Mouse (Mus musculus): ENCODE results near the gene Llgl2.
"Not testable (repeated sequence)": the region's sequence is repeated elsewhere in the genome, so short reads cannot be mapped to it uniquely, and the experiment has no call there.

Gene Llgl2

GRCm38 (mm10) chr11:115836656-115837395, 13.0 kb downstream of the Llgl2 start:
- no peak for DNase-seq (ENCODE audit: low spot score)

- no peak for DNase-seq (ENCODE audit: low spot score)
Measured at GRCm38 (mm10) chr11:115837606-115838345, 13.9 kb downstream of the Llgl2 start.

DNA sequence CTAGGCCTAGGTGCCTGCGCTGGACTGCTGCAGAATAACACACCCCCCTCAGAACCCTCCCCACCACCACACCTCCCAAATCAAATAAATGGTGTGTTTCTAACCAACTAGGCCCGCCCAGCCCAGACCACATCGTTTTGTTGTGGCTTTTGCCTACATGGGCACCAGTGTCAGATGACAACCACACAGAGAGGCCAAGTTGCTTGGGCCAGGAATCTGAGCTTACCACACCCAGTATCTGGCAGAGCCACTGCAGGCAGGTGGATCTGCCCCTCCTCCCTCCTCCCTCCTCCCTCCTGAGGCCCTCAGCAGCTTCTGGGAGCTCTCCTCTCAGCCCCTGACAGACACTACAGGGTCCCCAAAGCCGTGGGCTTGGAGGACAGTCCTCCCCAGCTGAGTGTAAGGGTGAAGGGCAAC, 15.1 kb downstream of the Llgl2 start:
- DNase-seq (ENCODE audit: low spot score) = no peak

- DNase-seq (ENCODE audit: low spot score) = no peak
Measured at GRCm38 (mm10) chr11:115839732-115840131, 15.9 kb downstream of the Llgl2 start.

DNA sequence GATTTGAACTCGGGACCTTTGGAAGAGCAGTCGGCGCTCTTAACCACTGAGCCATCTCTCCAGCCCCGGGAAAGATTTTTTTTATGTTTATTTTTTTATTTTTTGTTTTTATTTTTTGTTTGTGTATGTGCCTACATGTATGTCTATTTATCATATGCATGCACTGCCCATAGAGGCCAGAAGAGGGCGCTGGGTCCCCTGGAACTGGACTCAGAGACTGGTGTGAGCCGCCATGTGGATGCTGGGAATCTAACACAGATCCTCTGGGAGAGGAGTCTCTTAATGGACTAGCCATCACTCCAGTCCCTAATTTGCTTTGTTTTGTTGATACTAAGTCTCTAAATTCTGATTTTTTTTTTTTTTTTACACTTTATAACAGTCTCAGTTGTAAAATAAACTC, 17.2 kb downstream of the Llgl2 start:
- no peak for DNase-seq (ENCODE audit: low spot score)

GRCm38 (mm10) chr11:115841961-115842550, 18.2 kb downstream of the Llgl2 start:
- no peak for DNase-seq (ENCODE audit: low spot score)

DNA sequence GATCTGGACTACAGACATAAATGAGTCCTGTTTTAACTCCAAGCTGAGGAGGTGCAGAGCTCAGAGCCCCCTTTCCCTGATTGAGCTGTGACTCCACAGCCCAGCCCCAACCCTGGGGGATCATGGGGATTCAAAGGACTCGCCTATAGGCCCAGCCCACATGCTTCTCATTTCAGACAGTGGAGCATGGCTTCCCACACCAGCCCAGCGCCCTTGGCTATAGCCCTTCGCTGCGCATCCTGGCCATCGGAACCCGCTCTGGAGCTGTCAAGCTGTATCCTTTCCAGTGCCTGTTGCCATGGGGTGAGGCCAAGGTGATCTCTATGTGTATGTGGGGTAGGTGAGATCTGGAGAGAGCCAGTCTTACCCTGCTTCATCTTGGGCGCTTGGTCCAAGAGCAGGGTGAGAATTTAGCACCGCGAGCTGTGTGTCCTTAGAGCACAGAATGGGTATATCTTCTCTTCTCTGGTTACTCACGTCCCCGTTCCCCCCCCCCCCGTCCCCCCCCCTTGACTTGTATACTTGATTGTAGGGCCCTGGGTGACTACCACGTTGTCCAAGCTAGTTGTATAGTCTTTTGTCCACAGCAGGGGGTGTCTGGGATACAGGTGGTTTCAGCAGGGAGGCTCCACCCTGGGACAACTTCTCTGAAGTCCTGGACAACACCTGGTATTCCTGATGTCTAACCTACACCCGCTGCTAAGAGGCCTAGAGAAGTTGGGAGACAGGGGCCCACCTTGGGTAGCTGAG, 19.5 kb downstream of the Llgl2 start:
- DNase-seq (ENCODE audit: low spot score) = no peak

DNA sequence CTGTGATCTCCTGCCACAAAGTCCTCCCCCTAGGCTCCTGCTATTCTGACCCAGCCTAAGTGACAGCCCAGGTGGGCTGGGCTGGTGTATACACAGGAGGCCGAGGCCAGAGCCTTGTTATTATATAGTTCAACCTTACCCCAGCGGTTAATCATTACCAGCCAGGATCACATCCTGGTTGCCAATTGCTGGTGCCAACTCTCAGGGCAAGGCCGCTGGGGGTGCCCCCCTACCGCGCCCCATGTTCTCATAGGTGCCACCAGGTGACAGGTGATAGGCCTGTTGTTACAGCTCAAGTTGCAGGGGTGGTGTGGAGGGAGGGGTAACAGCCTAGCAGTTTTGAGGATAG, 20.0 kb downstream of the Llgl2 start:
- no peak for DNase-seq (ENCODE audit: low spot score)

DNA sequence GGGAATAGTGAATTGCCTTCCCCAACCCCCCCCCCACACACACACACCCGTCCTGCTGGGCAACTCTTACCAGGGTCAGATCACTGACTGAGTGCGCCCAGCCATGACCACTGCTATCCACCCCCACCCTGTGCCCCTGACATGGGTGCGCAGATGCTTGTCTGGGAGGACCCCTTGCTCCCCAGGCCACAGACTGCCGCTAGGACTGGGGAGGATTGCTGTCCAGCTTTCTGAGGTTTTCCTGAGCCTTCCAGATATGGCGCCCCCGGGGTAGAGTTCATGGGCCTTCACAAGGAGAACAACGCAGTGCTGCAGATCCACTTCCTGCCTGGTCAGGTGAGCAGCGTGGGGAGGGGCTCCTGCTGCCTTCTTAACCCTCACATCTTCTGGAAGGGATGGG, 20.4 kb downstream of the Llgl2 start:
- no peak for DNase-seq (ENCODE audit: low spot score)

DNA sequence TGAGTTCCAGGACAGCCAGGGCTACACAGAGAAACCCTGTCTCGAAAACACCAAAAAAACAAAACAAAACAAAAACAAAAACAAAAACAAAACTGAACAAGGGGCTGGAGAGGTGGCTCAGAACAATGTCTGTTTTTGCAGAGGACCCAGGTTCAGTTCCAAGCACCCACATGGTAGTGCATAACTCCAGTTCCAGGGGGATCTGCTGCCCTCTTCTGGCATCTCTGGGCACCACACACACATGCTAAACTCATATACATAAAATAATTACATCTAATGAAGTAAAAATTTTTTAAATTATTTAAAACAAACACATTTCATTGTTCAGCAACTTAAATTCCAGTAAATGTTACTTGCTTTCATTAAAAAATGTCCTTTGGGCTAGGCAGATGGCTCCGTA, 22.0 kb downstream of the Llgl2 start:
- DNase-seq (ENCODE audit: low spot score) = no peak

DNA sequence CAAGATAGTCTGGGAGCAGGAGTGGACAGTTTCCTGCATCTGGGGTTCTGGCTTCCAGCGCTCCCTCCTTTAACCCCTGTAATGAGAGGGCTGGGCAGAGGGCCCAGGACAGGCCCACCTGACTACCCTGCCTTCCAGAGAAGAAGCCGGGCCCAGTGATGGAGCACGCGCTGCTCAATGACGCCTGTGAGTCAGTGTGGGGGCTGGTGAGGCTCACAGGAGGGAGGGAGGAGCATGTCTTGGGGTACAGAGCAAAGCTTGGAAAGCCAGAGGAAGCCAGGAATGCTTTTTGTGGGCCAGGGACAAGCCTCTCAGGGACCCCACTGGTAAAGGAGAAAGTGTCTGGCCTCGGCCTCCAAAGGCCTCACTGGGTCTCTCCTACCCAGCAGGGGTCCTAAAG, 30.8 kb downstream of the Llgl2 start:
- no peak for DNase-seq (ENCODE audit: low spot score)

GRCm38 (mm10) chr11:115857146-115857545, 33.3 kb downstream of the Llgl2 start:
- not testable (repeated sequence) for DNase-seq (ENCODE audit: low spot score)

- no peak for DNase-seq (ENCODE audit: low spot score)
Measured at GRCm38 (mm10) chr11:115857936-115858335, 34.1 kb downstream of the Llgl2 start.

DNA sequence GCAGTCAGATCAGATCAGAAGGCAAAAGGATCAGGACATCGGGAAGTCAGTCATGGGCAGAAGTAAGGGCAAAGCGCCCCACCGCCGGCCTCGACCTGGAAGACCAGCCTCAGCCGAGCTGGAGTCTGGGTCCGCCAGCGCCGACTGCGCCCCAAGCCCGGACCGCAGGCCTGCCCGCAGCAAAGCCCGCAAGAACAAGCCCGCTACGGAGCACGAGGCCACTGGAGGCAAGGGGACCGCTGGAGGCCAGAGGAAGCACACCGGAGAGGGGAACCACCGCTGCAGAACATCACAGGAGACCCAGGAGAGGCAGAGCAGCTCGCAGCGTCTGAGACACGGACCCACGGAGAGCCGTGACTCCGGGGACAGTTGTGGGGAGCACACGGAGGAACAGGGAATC, 34.5 kb downstream of the Llgl2 start, which contains the start of gene Myo15b:
Gene Myo15b, plus strand, starts transcription at position 53 of the 400 bp plus-strand sequence.
- DNase-seq (ENCODE audit: low spot score) = no peak

GRCm38 (mm10) chr11:115859143-115859945, 35.5 kb downstream of the Llgl2 start:
- DNase-seq (ENCODE audit: low spot score) = peak; percentile 55

GRCm38 (mm10) chr11:115863895-115864294, 40.0 kb downstream of the Llgl2 start:
- no peak for DNase-seq (ENCODE audit: low spot score)

GRCm38 (mm10) chr11:115869393-115869792, 45.5 kb downstream of the Llgl2 start:
- DNase-seq (ENCODE audit: low spot score) = no peak

DNA sequence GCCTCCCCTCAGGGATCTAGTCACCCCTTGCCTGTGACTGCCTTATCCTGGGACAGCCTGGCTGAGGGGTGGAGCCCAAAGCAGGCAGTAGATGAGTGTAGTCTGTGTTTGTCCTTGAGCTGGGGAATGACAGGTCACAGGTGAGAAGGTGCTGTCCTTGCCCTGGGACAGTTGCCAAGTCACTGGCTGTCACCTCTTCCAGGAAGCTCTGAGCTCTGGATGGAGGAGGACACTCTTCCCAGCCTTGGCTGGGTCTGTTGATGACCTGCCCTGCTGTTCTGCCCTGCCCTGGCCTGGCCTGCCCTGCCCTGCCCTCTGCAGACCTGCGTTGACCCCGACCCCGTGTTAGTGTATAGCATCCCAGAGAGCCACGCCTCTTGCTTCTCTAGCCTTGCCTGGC, 48.6 kb downstream of the Llgl2 start:
- DNase-seq (ENCODE audit: low spot score) = no peak

DNA sequence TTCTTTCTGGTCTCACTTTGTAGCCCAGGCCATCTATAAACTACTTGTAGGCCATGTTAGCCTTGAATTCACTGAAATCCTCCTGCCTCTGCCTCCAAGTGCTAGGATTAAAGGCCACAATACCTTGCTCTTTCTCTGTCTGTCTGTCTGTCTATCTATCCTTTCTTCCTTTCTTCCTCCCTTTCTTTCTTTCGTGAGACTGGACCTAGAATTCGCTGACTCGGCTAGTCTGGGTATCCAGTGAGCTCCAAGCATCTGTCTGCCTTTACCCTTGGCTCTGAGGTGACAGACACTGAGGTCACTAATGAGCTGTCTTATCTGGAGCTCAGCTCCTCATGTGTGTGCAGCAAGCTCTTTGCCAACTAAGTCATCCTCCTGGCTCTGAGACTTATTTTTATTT, 52.1 kb downstream of the Llgl2 start:
- DNase-seq (ENCODE audit: low spot score) = no peak

GRCm38 (mm10) chr11:115876438-115876837, 52.6 kb downstream of the Llgl2 start:
- DNase-seq (ENCODE audit: low spot score) = no peak

GRCm38 (mm10) chr11:115877174-115877755, 53.4 kb downstream of the Llgl2 start:
- DNase-seq (ENCODE audit: low spot score) = no peak

Measured in urinary bladder, postnatal 10 days (tissue).